Mouse (Mus musculus) MEL (cell line): ENCODE results near the gene Manba. TPM values are rescaled to one million over a fixed set of nuclear protein-coding genes. Genes with fewer than 3 reads are reported as not detected.
"Not testable (repeated sequence)": the region's sequence is repeated elsewhere in the genome, so short reads cannot be mapped to it uniquely, and the experiment has no call there.

Source experiments
- DNase-seq: peaks from one replicate; pipeline ENCODE4 v3.0.0; 2011; ENCODE audit warnings: low read depth, low spot score
- H3K27ac ChIP-seq: 2 replicates; pipeline ENCODE4 v1.5.1; 2012; ENCODE audit warnings: low read depth, mild to moderate bottlenecking, control low read depth, low read length, moderate library complexity; ENCODE audit not compliant: control insufficient read depth
- H3K27me3 ChIP-seq, 2 experiments: fragments of 150-350 bp in 1 of 2; sonication (generic) in 1 of 2; 2 replicates each; pipeline ENCODE4 v1.6.1; 2012; ENCODE audit warnings: low read length in 2 of 2, mild to moderate bottlenecking in 2 of 2, improper control_type of control experiment in 1 of 2, moderate library complexity in 1 of 2; ENCODE audit not compliant: insufficient read depth in 2 of 2, control insufficient read depth in 1 of 2
- H3K36me3 ChIP-seq, 2 experiments: 2 replicates each; pipeline ENCODE4 v1.6.1; 2012 to 2014; ENCODE audit warnings: low read length in 2 of 2, improper control_type of control experiment in 1 of 2, inconsistent platforms in 1 of 2, mild to moderate bottlenecking in 1 of 2; ENCODE audit not compliant: insufficient read depth in 2 of 2, control insufficient read depth in 1 of 2
- H3K4me1 ChIP-seq, 2 experiments: fragments of 150-350 bp in 1 of 2; sonication (generic) in 1 of 2; 2 replicates each; pipeline ENCODE4 v1.6.1; 2012; ENCODE audit warnings: low read length in 2 of 2, improper control_type of control experiment in 1 of 2, mild to moderate bottlenecking in 1 of 2; ENCODE audit not compliant: insufficient read depth in 2 of 2, control insufficient read depth in 1 of 2
- H3K4me3 ChIP-seq, 2 experiments: fragments of 150-350 bp in 1 of 2; sonication (generic) in 1 of 2; 2 replicates each; pipeline ENCODE4 v1.5.1; 2012; ENCODE audit warnings: low read depth in 2 of 2, low read length in 2 of 2, mild to moderate bottlenecking in 2 of 2, moderate library complexity in 2 of 2, control low read depth in 1 of 2, improper control_type of control experiment in 1 of 2; ENCODE audit not compliant: control insufficient read depth in 1 of 2, insufficient read depth in 1 of 2
- H3K79me2 ChIP-seq: 2 replicates; pipeline ENCODE4 v1.6.1; 2012; ENCODE audit warnings: mild to moderate bottlenecking, low read length, moderate library complexity; ENCODE audit not compliant: control insufficient read depth, poor library complexity, insufficient read depth
- H3K9ac ChIP-seq: 2 replicates; pipeline ENCODE4 v1.6.1; 2012; ENCODE audit warnings: low read depth, mild to moderate bottlenecking, control low read depth, low read length, moderate library complexity; ENCODE audit not compliant: control insufficient read depth, poor library complexity, severe bottlenecking
- H3K9me3 ChIP-seq: fragments of 150-350 bp; sonication (generic); replicated peaks from 2 replicates; pipeline ENCODE4 v1.6.1; 2012; ENCODE audit warnings: mild to moderate bottlenecking, low read length, improper control_type of control experiment, moderate library complexity; ENCODE audit not compliant: insufficient read depth
- BHLHE40 ChIP-seq: IDR thresholded peaks from 2 replicates; pipeline ENCODE4 v1.6.1; 2012; ENCODE audit warnings: low read depth, mild to moderate bottlenecking, inconsistent platforms, low read length, improper control_type of control experiment, borderline replicate concordance
- CTCF ChIP-seq, 3 experiments: IDR thresholded peaks in 2 of 3; conservative IDR thresholded peaks in 1 of 3; 2 replicates each; pipeline ENCODE4 v1.5.1; 2011 to 2012; ENCODE audit warnings: low read length in 3 of 3, low read depth in 2 of 3, mild to moderate bottlenecking in 2 of 3, improper control_type of control experiment in 1 of 3, inconsistent platforms in 1 of 3, mixed read lengths in 1 of 3, moderate library complexity in 1 of 3; ENCODE audit not compliant: control insufficient read depth in 1 of 3, insufficient read depth in 1 of 3, poor library complexity in 1 of 3, severe bottlenecking in 1 of 3
- EP300 ChIP-seq, 2 experiments: IDR thresholded peaks; 2 replicates each; pipeline ENCODE4 v1.6.1; 2011; ENCODE audit warnings: improper control_type of control experiment in 2 of 2, low read length in 2 of 2, low read depth in 1 of 2, mild to moderate bottlenecking in 1 of 2
- ETS1 ChIP-seq: IDR thresholded peaks from 2 replicates; pipeline ENCODE4 v1.6.1; 2012; ENCODE audit warnings: low read depth, mild to moderate bottlenecking, inconsistent platforms, low read length, improper control_type of control experiment, moderate library complexity
- GATA1 ChIP-seq: IDR thresholded peaks from 2 replicates; pipeline ENCODE4 v1.6.1; 2011; ENCODE audit warnings: low read depth, low read length, improper control_type of control experiment
- JUND ChIP-seq: IDR thresholded peaks from 2 replicates; pipeline ENCODE4 v1.6.1; 2011; ENCODE audit warnings: low read depth, mild to moderate bottlenecking, improper control_type of control experiment, low read length
- MAZ ChIP-seq: IDR thresholded peaks from 2 replicates; pipeline ENCODE4 v1.6.1; 2012; ENCODE audit warnings: low read depth, mild to moderate bottlenecking, inconsistent platforms, low read length, improper control_type of control experiment
- MXI1 ChIP-seq: IDR thresholded peaks from 2 replicates; pipeline ENCODE4 v1.6.1; 2011; ENCODE audit warnings: mild to moderate bottlenecking, low read depth, low read length, improper control_type of control experiment
- NELFE ChIP-seq: IDR thresholded peaks from 2 replicates; pipeline ENCODE4 v1.6.1; 2011; ENCODE audit warnings: low read depth, low read length, improper control_type of control experiment
- RCOR1 ChIP-seq: IDR thresholded peaks from 2 replicates; pipeline ENCODE4 v1.6.1; 2012; ENCODE audit warnings: low read depth, mild to moderate bottlenecking, inconsistent platforms, low read length, improper control_type of control experiment
- SMC3 ChIP-seq: IDR thresholded peaks from 2 replicates; pipeline ENCODE4 v1.6.1; 2011; ENCODE audit warnings: low read depth, low read length, improper control_type of control experiment
- TAL1 ChIP-seq: IDR thresholded peaks from 2 replicates; pipeline ENCODE4 v1.6.1; 2012; ENCODE audit warnings: mild to moderate bottlenecking, inconsistent platforms, low read length, moderate library complexity, mixed read lengths
- TCF12 ChIP-seq: IDR thresholded peaks from 2 replicates; pipeline ENCODE4 v1.6.1; 2014; ENCODE audit warnings: low read depth, mild to moderate bottlenecking, inconsistent platforms, low read length, improper control_type of control experiment, moderate library complexity
- UBTF ChIP-seq: IDR thresholded peaks from 2 replicates; pipeline ENCODE4 v1.6.1; 2012; ENCODE audit warnings: low read depth, mild to moderate bottlenecking, inconsistent platforms, low read length, improper control_type of control experiment, moderate library complexity, borderline replicate concordance; ENCODE audit not compliant: insufficient read depth
- USF1 ChIP-seq: IDR thresholded peaks from 2 replicates; pipeline ENCODE4 v1.6.1; 2014; ENCODE audit warnings: low read depth, mild to moderate bottlenecking, inconsistent platforms, low read length, improper control_type of control experiment, moderate library complexity
- USF2 ChIP-seq, 2 experiments: IDR thresholded peaks; 2 replicates each; pipeline ENCODE4 v1.6.1; 2011 to 2012; ENCODE audit warnings: improper control_type of control experiment in 2 of 2, low read length in 2 of 2, borderline replicate concordance in 1 of 2, inconsistent platforms in 1 of 2, low read depth in 1 of 2, mild to moderate bottlenecking in 1 of 2; ENCODE audit not compliant: insufficient read depth in 1 of 2
- polyA plus RNA-seq, 2 experiments: library from polyadenylated mRNA; stranded (reverse) in 1 of 2; unstranded in 1 of 2; fragments of >175 nt in 1 of 2; fragments of >200 nt in 1 of 2; gene quantifications; 2 replicates each; pipeline versions ENCODE4 v1.2.1 to v1.2.4; 2012; ENCODE audit warnings: low replicate concordance in 2 of 2, low read depth in 1 of 2; ENCODE audit not compliant: insufficient read length in 2 of 2, insufficient read depth in 1 of 2, missing spikeins in 1 of 2
- total RNA-seq: library from RNA; depleted of rRNA; stranded (reverse); fragments of 300-350 nt; gene quantifications from 2 replicates; pipeline ENCODE4 v1.2.3, GENCODE M21; 2012

Gene Manba
- total and polyA plus RNA-seq, 3 experiments = 8.1 to 10.6 TPM; not detected in 1

DNA sequence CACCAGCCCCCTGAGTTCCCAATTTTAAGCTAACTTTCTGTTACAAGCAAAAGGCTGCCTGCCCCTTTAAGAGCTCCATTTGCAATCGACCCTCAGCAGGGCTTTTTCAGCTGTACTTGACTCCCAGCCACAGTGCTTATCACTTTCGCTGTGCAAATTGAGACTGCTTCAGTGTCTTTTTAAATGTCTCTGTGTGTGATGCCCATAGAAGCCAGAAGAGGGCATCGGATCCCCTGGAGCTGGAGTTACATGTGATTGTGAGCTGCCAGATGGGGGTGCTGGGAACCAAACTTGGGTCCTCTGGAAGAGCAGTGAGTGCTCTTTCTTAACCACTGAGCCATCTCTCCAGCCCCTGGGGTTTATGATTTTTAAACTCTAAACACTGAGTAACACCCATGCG is 12.5 kb downstream of the Manba start:
- H3K36me3 ChIP-seq, H3K4me1 ChIP-seq, H3K79me2 ChIP-seq, H3K9me3 ChIP-seq, H3K27me3 ChIP-seq, H3K9ac ChIP-seq, H3K27ac ChIP-seq, H3K4me3 ChIP-seq: not testable (repeated sequence)
- peak in 2 of 3 experiments; percentile 13 to 26; a peak in 2 of 6 replicates for TF ChIP-seq CTCF (IDR thresholded peaks at IDR 0.05 in 2 of 3, conservative IDR thresholded peaks at IDR 0.05 in 1 of 3; ENCODE audit: control insufficient read depth in 1 of 3, insufficient read depth in 1 of 3, low read depth in 2 of 3, low read length in 3 of 3, poor library complexity in 1 of 3, severe bottlenecking in 1 of 3)
- peak; percentile 26 for DNase-seq

DNA sequence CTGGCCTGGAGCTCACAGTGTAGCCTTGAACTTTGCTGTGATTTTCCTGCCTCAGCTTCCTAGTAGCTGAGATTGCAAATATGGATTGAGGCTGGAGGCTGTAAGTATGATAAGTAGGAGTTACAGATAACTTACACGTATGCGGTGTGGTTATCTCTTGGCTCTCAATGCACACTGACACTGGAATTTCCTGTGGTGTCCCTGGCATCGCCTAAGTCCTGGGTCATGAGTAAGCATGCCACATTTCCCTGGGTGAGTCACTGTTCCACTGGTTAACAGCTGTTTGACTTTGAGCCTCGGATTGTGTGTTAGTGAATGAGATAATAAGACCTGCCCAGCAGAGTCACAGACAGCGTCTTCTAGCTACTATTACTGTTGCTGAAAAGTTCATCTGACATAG is 13.5 kb downstream of the Manba start:
- H3K9me3 ChIP-seq = no peaks in the 10 kb centered on the region
- peak; percentile 67 for TF ChIP-seq TAL1
- TF ChIP-seq MXI1 = peak; percentile 48; the same call in 1 of the 2 replicates
- no peak for TF ChIP-seq USF1
- no peak for TF ChIP-seq MAZ
- TF ChIP-seq RCOR1 = peak; percentile 99
- TF ChIP-seq GATA1 = peak; percentile 82
- TF ChIP-seq EP300 (IDR thresholded peaks at IDR 0.05; ENCODE audit: low read depth in 1 of 2, low read length in 2 of 2) = peak; percentile 58 to 71
- peak; percentile 79; the same call in 1 of the 2 replicates for TF ChIP-seq TCF12
- TF ChIP-seq SMC3 = no peak
- no peak for TF ChIP-seq UBTF
- TF ChIP-seq USF2 (IDR thresholded peaks at IDR 0.05; ENCODE audit: borderline replicate concordance in 1 of 2, insufficient read depth in 1 of 2, low read depth in 1 of 2, low read length in 2 of 2) = no peak
- no peak for TF ChIP-seq NELFE
- peak; percentile 65; the same call in 1 of the 2 replicates for TF ChIP-seq JUND
- peak; percentile 25; the same call in 1 of the 2 replicates for TF ChIP-seq BHLHE40
- TF ChIP-seq ETS1 = peak; percentile 96
- TF ChIP-seq, all 39 proteins: peak for 9
- Histone ChIP-seq H3K9ac (no peak overlapping the region), H3K27me3 (no peaks in the 10 kb centered on the region), H3K27ac (no peak overlapping the region), H3K79me2 (no peaks in the 10 kb centered on the region), H3K36me3 (no peaks in the 10 kb centered on the region), H3K4me3 (no peak overlapping the region), H3K4me1 (no peaks in the 10 kb centered on the region)
- peak; percentile 73 for DNase-seq
